Mouse (Mus musculus) lung, adult 2 months (tissue): Measurements from ENCODE around the gene Tmem243. TPM values are rescaled to one million over a fixed set of nuclear protein-coding genes. Genes with fewer than 3 reads are reported as not detected.

Experiments
- DNase-seq: peaks from one replicate; pipeline ENCODE4 v3.0.0; 2022
- H3K4me1 ChIP-seq: fragments of 200-500 bp; 2 replicates; pipeline ENCODE4 v1.6.1; 2011; ENCODE audit warnings: low read length; ENCODE audit not compliant: control insufficient read depth, insufficient read depth
- H3K4me3 ChIP-seq: fragments of 200-500 bp; replicated peaks from 2 replicates; pipeline ENCODE3; 2011; ENCODE audit warnings: low read depth, mild to moderate bottlenecking, control low read depth, low read length; ENCODE audit errors: extremely low read depth
- CTCF ChIP-seq: fragments of 200-500 bp; IDR thresholded peaks from 2 replicates; pipeline ENCODE4 v1.5.1; 2011; ENCODE audit warnings: mild to moderate bottlenecking, low read length, control low read depth; ENCODE audit not compliant: insufficient read depth
- POLR2A ChIP-seq: fragments of 200-500 bp; IDR thresholded peaks from 2 replicates; pipeline ENCODE4 v1.6.1; 2011; ENCODE audit warnings: low read depth, mild to moderate bottlenecking, control low read depth, low read length, borderline replicate concordance; ENCODE audit errors: extremely low read depth
- WGBS: fragments of 180-500 bp; shearing (Covaris S2); methylation state at CpG from one replicate; pipeline ENCODE4 v1.1.7; 2018; 5-methylcytosine and 5-hydroxymethylcytosine counted together
- polyA plus RNA-seq: library from polyadenylated mRNA; depleted of rRNA; stranded (reverse); fragments of >200 nt; gene quantifications from 2 replicates; pipeline ENCODE4 v1.2.3, GENCODE M21; 2012; rRNA removed

Tmem243 gene
- 101 and 102 TPM in 2 replicates for polyA plus RNA-seq

GRCm38 (mm10) chr5:9100207-9100848, at the start of gene Tmem243:
Gene Tmem243 (plus strand): TSS chr5:9100668.
- DNase-seq: peak; percentile 94
- WGBS: 1% methylated on average over 59 of the region's 59 CpGs
- no peak for TF ChIP-seq CTCF
- TF ChIP-seq POLR2A: peak; percentile 77; the same call in 1 of the 2 replicates
- Histone ChIP-seq H3K4me3 (peak within 1 kb of the TSS; percentile 56), H3K4me1 (peaks cover 3% of the 10 kb centered on the region)

DNA sequence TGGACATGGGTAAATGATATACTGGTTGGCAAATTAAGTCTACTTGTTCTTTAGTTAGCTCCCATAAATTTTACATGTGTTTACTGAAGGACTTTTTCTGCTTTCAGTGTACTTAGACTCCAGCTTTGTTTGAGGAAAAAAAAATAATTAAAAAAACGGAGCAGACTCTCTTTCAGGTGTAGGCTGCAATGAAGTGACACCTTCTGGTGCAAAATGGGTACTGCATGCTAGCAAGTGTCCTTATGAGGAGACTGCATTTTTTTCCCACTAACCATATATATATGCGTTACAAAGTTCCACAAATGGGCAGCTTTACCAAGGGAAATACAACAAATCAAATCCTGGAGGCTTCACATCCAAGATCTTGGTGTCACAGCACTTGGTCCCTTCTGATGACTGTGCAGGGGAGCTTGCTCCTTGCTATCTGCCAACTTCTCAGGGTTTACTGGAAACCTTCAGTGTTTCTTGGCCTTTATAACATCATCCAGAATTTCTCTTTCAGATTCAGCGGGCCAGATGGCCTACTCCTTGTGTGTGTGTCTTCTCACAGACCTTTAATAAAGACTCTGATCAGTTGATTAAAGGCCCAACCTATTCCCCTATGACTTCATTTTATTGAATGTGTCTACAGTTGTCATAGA, 44.3 kb upstream of the Tmem243 start:
- 15% methylated on average over 3 of the region's 3 CpGs for WGBS
- Histone ChIP-seq H3K4me3 (no peak overlapping the region), H3K4me1 (no peaks in the 10 kb centered on the region; the same call in 1 of the 2 replicates)
- DNase-seq: peak; percentile 38
- TF ChIP-seq CTCF (no peak; the same call in 1 of the 2 replicates), POLR2A (no peak)

DNA sequence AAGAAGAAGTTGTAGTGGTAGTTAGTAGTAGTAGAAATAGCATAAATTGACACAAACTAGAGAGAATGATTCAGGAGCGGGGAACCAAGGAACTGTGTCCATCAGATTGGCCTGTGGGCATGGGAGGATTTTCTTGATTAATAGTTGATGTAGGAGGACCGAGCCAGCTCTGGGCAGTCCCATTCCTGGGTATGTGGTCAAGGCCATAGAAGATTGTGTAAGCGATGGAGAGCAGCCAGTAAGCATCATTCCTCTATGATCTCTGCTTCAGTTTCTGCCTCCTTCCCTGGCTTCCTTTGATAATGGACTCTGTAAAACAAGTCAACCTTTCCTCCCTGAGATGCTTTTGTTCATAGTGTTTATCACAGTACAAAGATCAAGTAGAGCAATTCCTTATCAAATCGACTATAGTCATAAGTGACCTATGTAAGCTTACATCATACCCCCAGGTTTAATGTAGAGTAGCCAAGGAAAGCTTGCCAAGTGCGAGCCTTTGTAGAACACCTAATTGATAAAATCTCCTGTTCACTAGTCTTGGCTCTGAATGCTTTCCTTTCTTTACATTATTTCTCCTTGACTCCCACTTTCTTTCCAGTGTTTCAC, 43.1 kb upstream of the Tmem243 start:
- Histone ChIP-seq H3K4me1 (no peaks in the 10 kb centered on the region; the same call in 1 of the 2 replicates), H3K4me3 (no peak overlapping the region)
- 62% methylated on average over 5 of the region's 5 CpGs for WGBS
- no peak for DNase-seq
- no peak for TF ChIP-seq POLR2A
- TF ChIP-seq CTCF: no peak

DNA sequence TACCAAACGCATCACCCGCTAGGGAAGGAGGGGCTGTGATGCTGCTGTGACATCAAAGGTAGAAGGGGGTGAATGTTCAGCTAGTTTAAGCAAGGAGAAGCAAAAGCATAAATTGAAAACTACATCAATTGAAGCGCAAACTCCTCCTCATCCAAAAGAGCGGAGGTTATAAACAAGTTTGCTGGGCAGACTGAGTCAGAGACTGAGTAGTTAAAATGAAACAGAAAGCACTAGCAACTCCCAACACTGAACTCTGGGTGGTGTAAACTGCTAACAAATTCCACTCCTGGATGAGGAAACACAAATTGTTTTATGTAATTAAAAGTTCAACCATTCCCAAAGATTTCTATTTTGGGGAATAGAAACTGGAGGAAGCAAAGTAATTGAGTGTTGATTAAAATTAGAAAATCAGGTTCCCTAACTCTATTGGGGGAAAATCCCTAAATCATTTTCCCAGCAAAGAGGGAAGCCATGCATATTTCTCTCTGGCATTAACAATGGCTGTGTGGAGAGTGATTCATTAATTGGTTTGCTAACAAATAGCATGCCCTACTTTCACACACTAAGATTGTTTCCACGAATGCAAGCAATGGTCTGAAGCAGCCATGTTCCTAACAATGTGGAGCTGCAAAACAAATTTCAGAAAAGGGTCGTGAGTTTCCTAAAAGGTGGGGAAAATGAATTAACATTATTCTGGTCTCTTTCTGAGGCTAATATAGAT, 41.0 kb upstream of the Tmem243 start:
- TF ChIP-seq CTCF: no peak
- no peak for TF ChIP-seq POLR2A
- H3K4me1 ChIP-seq: no peaks in the 10 kb centered on the region; the same call in 1 of the 2 replicates
- no peak for DNase-seq
- no peak overlapping the region for H3K4me3 ChIP-seq
- 60% methylated on average over 6 of the region's 6 CpGs for WGBS

- Histone ChIP-seq H3K4me3 (no peak overlapping the region), H3K4me1 (no peaks in the 10 kb centered on the region; the same call in 1 of the 2 replicates)
- DNase-seq: no peak
- WGBS: 86% methylated on average over 14 of the region's 14 CpGs
- TF ChIP-seq CTCF (no peak), POLR2A (no peak)
These were observed 40.2 kb upstream of the Tmem243 start for GRCm38 (mm10) chr5:9060228-9060627.

GRCm38 (mm10) chr5:9064217-9064616, 36.3 kb upstream of the Tmem243 start:
- TF ChIP-seq POLR2A (no peak), CTCF (no peak)
- no peak for DNase-seq
- Histone ChIP-seq H3K4me1 (no peaks in the 10 kb centered on the region; the same call in 1 of the 2 replicates), H3K4me3 (no peak overlapping the region)
- 59% methylated on average over 1 of the region's 1 CpGs for WGBS

DNA sequence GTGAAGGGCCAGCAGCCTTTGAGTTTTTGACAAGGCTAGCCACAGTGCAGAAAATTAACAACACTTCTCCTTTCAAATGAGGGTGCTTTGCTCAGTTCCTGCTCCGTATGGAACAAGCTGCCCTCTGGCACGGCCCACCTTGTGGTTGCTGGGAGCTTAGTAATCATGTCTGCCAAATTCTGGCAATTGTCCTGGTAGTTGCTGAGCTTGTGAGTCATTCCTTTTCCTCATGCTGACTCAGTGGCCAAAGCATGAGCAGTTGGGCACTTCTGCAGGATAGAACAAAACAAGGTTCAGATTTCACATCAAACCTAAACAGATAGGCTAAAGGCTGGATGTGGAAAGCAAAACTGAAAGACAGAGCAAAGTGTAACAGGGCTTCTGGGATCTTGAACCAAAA, 31.6 kb upstream of the Tmem243 start:
- DNase-seq: peak; percentile 11
- H3K4me1 ChIP-seq: peaks cover 3% of the 10 kb centered on the region
- H3K4me3 ChIP-seq: no peak overlapping the region
- WGBS: 8% methylated on average over 2 of the region's 2 CpGs
- no peak for TF ChIP-seq POLR2A
- TF ChIP-seq CTCF: no peak

DNA sequence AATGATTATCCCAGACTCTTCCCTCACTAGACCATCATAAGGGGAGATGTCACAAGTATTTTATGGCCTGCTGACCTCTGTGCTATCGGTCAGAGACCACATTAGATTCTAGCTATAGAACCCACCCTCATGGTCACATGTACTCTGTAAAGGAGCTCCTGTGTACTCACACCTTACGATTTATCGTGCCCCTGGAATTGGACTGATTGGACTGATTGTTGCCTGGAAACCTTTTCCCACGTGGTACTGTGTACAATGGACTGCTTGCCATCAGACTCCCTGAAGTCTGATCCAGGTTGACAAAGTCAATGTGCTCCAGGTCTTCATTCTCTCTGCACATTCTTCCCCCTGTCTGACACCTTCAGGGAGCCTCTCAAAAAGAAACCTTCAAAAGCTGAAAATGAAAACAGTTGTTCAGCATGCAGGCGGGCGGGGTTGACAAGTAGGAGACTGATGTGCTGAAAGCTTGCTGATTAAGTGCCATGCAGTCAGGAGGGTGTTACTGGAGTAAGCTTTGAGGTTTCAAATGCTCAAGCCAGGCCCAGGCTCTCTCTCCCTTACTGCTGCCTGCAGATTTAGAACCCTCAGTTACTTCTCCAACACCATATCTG, 30.8 kb upstream of the Tmem243 start:
- no peak for DNase-seq
- WGBS: 47% methylated on average over 6 of the region's 6 CpGs
- H3K4me1 ChIP-seq: peaks cover 3% of the 10 kb centered on the region
- no peak overlapping the region for H3K4me3 ChIP-seq
- TF ChIP-seq CTCF: no peak
- no peak for TF ChIP-seq POLR2A

- H3K4me3 ChIP-seq: no peak overlapping the region
- TF ChIP-seq POLR2A (no peak), CTCF (no peak)
- peaks cover 3% of the 10 kb centered on the region for H3K4me1 ChIP-seq
- DNase-seq: no peak
- WGBS: 72% methylated on average over 3 of the region's 3 CpGs
These were observed 29.1 kb upstream of the Tmem243 start for GRCm38 (mm10) chr5:9071360-9071759.
